Mouse (Mus musculus) adipocyte (in vitro differentiated cells): Measurements from ENCODE around the gene Tcf7l1.
A peak's percentile ranks its signal among the peaks of the same experiment; 100 is the strongest.

Experiments
- DNase-seq: peaks from one replicate; pipeline ENCODE4 v3.0.0-alpha.2; 2016; ENCODE audit warnings: low spot score

The Tcf7l1 gene

DNA sequence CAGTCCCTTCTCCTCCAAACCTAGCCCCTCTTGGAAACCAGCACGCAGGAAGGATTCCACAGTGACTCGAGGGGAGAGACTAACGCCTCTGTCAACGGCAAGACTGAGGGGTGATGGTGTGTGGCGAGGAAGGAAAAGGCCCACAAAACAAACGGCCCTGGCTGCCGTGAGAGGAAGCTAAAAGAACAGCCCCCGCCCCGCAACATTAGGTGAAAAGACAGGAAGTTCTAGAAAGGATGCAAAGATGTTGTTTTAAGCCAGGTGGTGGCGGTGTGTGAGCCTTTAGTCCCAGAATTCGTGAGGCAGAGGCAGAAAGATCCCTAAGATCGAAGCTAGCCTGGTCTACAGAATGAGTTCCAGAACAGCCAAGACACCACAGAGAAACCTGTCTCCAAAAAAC is 43.3 kb downstream of the Tcf7l1 start:
- no peak for DNase-seq

DNA sequence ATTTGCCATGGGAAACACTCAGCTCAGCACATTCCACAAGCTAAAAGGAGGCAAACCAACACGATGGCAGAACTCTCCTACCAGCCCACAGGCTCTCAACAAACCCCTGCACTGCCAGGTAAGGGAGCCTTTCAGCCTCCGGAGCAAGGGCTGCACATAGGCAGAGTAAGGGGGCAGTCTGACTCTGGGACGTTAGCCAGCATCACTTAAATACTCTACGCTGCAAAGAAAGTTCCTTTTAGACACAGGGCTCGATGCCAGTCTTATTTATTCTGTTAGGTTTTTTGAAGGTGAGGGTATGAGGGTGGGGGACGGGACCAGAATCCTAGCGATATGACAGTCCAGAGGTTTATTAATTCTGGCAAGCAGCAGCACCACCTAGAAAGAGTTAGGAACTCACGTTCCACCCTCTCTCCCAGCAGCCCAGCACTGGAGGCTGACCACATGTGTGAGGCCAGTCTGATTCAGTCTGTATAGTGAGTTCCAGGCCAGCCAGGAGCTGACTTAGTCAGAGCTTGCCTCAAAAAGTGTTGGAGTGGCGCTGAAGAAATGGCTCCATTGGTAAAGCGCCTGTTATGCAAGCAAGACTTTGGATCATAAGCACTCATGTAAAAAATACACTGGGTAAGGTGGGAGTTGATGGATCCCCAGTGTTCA is 44.8 kb downstream of the Tcf7l1 start:
- peak; percentile 49 for DNase-seq

DNA sequence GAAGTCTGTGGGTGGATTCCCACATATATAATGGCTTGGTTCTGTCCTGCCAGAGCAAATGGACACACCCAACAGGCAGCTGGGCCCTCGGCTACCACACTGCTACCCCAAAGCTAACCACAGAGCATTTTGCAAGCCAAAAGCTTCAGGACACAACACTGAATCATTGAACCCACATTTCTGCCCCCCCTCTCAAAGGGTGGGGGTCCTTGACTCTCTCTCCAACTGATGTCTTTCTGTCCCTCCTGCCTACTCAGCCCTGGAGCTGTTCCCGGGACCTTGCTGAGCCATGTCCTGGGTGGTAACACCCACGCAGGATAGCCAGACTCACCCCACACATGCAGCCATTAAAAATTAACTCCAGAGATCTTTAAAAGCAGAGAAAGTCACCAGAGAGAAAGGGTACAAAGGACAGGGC is 45.4 kb downstream of the Tcf7l1 start:
- peak; percentile 47 for DNase-seq

DNA sequence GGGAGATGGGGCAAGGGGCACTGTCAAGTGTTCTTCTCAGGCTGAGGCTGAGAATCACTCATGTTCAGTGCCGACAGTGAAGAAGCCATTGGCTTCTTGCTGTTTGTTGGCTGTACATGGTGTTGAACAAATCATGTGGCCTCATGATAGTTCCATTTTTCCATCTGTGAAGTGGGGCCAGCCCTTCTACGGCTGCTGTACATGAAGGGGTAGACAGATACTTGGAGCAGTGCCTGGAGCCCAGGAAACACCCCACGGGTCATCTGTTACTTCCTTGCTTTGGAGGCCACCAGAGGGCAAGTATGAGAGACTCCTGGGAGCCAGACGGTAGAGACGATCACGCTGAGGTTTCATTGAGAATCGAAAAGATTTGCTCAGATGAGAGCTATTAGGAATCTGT is 46.7 kb downstream of the Tcf7l1 start:
- DNase-seq, result peak; percentile 36

DNA sequence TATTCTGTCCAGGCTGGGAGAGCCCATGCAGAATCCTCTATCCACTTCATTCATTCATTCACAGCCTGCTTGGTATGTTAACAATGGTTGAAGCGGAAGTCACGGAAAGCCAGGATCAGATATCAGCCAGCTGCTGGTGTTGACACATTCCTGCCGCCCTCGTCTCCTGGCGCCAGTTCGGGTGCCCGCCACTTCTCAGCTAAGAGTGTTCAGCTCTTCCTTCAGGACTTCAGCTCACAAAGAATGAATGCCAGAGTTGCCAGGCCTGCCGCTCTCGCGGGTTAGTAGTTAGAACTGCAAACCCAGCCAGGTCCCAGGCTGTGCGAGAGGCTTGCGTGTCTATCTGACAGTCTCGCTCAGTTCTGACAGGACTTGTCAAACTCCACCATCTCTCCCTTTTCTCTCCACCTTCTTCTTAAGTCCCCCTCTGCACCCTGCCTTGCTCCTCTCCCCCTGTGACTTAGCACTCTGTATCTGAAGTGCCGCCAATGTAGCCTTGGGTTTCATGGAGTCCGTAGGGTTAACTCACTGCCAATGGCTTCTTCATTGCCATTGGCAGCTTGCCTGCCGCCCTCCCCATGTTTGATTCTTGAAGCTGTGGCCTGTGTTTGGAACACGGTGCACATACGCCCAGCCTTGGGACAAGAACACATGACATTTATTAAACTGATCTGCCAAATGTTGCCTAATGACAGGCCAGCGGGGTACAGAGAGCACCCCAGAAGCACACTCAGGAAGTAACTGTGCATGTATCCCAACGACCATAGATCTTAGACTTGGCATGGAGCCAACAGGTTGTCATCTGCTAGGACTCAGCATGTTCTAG is 48.2 kb downstream of the Tcf7l1 start:
- DNase-seq, result peak; percentile 67

DNA sequence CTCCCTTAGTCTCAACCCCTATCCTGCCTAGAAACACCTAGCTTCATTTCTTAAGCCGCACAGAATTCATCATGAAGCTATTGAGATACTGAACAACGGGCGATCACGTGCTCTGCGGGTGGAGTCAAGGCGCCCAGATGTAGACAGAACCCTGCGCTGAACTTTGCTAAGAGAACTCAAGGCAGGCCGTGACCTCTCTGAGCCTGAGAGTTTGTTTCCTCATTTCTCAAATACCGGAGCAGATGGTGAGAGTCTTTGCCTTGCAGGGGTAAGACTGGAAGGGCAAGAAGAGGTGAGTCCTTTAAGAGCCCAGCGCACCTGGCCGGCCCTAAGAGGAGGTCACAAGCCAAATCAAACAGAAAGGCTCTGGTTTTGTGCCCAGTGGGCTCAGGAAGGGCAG is 52.2 kb downstream of the Tcf7l1 start:
- DNase-seq, result no peak

DNA sequence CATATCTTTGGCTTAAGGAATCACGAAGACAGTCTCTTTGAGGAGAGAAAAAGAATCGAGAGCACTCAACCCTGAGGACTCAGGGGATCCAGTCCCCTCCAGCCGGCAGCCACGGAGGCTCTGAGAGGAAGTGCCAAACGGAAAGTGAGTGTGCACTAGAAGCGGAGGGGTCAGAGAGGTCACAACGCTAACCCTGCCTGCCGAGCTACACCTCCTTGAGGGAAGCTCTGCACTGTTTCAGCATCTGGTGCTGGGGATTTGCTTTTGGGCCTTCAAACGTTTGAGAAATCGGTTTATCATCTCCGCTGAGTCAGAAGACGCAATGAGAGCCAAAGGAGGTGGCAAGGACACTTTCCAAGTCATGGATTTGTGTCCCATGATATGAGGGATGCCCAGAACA is 53.8 kb downstream of the Tcf7l1 start:
- DNase-seq, result no peak

DNA sequence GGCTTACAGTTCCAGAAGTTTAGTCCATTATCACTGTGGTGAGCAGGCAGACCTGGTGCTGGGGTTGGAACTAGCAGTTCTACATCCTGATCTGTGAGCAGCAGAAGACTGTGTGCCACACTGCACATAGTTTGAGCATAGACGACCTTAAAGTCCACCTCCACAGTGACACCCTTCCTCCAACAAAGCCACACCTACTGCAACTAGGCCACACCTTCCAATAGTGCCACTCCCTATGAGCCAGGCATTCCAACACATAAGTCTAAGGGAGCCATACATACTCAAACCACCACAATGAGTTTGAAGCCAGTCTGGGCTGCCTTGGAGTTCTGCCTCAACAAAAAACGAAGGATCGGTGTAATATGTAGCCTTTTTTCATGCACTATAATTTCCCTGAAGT is 55.7 kb downstream of the Tcf7l1 start:
- DNase-seq, result no peak

DNA sequence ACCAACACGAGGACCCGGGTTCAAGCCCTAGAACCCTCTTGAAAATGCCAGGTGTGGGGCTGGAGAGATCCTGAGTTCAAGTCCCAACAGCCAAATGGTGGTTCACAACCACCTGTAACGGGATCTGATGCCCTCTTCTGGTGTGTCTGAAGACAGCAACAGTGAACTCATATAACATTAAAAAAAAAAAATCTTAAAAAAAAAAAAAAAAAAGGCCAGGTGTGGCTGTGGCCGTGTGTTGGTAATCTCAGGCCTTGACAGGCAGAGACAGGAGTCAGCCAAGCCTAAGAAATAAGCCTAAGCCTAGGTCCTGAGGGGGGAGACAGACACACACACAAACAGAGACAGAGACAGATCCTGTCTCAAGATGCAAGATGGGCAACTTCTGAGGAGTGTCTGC is 56.9 kb downstream of the Tcf7l1 start:
- no peak for DNase-seq

DNA sequence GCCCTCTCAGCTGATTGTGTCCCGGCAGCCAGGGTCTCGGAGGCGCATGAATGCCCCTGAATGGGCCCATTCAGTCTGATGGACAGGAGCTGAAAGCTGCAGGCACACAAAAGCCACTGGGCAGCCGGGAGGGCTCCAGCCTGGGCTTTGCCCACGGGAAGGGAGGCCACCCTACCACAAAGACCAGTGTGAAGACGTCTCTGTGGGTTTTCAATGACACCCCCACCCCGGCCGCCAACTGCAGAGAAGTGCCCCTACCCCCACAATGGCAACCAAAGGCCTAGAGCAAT is 58.5 kb downstream of the Tcf7l1 start:
- DNase-seq, result no peak

DNA sequence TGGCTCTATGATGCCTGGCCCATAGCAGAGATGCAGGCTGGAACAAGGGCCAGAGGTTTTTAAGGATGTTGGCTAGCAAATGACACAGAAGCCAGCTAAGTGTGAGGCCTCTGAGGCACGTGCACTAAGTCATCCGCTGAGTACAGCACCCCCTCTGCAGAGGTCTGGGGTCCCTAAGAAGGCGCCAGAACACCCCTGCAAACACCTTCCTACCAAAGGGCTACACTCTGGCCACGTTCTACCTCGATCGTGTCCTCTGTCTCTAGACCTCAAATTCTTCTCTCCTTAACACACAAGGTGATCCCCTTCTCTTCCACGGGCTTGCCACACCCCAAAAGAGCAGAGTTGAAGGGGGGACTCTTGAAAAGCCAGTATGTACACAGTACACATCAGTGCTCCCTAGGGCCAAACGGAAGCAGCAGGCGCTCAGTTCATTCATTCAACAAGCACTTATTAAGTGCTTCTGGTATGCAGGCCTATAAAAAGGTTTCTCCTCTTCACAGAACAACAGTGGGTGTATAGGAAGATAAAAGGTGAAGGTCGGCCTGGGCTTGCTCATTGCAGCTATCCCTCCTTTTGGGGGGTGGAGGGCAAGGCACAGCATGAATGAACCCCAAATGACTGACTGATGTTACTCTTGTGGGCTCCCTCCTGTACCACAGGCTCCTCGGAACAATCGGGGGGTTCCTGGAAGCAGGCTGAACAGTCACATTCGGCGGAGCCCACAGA is 59.1 kb downstream of the Tcf7l1 start:
- DNase-seq, result no peak

DNA sequence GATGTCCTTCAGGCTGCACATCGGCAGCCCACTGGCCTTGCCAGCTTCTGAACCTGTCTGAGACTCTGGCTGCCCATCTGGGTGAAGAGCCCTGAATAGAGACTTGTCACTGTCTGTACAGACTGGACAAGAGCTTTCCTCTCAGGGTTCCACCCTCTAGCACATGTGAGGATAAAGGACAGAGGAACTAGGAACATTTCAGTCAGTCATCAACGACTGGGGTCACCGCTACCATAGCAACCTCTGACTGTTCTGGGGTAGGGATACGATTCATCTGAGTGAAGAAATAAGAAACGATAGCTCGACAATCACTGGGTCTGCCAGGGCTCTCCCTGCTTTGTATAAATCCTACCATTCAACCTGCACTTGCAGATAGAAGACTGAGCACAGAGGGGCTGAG is 61.2 kb downstream of the Tcf7l1 start:
- DNase-seq, result no peak

DNA sequence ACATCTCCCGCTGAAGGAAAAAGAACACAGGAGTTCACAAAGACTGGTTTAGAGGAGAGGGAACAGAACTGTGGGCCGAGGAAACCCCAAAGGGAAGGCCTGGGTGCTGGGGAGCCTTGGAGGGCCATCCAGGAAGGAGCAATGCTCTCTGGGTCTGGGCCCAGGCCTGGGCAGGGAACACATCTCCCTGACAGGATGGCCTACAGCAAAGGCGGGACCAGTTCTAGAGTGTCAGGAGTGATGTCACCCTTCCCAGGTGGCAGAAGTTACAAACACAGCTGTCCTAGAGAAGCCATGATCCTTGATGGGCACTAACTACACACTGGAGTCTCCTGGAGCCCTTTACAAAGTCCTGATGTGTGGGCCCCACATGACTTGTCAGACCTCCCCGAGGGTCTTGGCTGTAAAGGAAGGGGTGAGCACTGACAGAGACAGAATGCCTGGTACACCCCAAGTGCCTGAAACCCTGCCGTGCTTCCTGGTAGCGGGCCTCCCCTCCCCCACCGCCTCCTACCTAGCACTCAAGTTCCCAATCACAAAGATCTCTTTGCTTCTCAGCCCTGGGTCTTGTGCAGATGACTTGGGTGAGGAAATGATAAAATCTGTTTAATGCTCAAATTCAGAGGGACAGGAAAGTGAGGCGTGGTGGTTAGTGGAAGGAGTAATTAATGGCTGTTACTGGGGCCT is 64.4 kb downstream of the Tcf7l1 start:
- DNase-seq, result no peak

DNA sequence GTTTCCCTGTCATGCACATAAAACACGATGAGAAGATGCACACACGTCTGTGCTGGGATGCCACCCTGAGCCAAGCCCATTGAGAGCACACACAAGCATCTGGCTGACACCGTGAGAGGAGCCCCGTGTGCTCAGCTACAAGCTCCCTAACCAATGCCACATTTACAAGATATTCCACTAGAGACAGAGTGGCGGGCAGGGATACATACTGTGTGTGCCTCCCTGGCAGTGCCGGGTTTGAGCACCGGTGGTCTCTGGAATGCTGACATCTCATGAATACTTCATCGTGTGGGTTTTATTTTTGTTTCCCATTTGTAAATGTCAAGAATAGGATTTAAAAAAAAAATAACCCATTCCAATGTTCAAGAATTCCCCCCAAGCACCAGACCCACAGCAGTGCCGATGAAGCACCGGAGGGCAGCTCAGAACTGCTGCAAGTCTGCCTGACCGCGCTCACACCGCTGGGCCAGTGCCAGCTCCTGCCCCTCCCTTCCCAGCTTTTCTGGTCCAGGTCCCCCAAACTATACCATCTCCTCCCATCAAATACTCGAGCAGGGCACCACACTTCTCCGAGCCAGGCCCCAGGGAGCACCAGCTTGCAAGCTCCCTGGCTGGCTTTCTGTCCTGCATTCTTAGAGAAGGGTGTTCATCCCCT is 65.2 kb downstream of the Tcf7l1 start:
- DNase-seq, result no peak

DNA sequence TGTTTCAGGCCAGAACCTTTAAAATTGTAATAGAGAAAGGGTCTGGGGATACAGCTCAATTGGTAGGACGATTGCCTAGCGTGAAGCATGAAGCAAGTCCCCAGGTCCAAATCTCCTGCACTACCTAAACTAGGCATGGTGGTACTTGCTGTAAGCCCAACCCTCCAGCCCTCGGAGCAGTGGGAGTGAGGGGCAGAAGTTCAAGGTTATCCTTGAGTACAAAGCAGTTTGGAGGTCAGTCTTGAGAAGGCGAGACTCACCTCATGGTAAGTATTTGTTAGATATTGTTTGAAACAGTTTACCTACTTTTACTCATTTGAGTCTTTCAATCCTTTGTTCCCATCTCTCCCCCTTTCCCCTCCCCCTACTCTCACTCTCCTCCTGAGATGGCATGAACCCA is 65.9 kb downstream of the Tcf7l1 start:
- DNase-seq, result no peak

DNA sequence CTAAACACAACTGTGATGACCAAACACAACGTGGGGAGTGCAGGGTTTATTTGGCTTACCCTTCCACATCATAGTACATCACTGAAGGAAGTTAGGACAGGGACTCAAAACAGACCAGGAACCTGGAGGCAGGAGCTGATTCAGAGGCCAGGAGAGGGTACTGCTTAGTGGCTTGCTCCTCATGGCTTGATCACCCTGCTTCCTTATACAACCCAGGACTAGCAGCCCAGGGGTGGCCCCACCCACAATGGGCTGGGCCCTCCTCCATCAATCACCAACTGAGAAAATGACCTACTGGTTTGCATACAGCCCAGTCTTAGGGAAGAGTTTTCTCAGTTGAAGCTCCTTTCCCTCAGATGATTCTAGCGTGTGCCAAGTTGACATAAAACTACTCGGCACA is 68.2 kb downstream of the Tcf7l1 start:
- peak; percentile 40 for DNase-seq

DNA sequence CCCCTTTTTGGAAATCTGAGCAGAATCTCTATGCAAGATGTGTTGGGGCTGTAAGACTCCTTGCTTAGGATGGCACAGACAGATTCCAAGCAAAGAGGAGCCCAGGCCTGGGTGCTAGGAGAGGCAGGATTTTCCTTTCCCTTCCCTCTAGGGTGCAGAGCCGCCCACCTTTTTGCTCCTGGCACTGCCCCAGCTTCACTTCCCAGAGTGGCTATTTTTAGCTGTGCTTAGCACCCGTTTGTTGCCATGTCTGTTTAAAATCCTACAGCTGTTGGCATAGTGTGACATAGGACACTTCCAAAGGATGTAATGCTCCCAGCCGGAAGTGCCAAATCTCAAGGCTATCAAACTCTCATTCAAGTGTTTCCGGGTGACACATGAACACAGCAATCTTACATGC is 74.3 kb downstream of the Tcf7l1 start:
- DNase-seq, result peak; percentile 63

DNA sequence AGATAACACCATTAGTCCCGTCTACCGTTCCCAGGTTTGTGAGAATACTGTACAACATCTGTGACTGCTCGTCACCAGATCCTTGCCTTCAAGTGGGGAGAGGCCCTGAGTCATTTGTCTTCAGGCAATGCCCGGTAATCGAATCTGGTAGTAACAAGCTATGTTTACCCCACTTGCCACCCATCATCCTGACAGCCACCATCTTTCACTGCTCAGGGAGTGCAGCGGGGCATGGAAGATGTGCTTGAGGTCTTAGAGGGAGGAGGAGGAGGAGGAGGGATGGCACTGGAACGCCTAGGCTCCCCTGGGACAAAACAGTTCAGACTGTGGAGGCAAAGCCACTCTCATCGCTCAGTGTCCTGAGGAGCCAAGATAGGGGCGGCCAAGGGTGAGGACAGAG is 74.8 kb downstream of the Tcf7l1 start:
- peak; percentile 47 for DNase-seq

DNA sequence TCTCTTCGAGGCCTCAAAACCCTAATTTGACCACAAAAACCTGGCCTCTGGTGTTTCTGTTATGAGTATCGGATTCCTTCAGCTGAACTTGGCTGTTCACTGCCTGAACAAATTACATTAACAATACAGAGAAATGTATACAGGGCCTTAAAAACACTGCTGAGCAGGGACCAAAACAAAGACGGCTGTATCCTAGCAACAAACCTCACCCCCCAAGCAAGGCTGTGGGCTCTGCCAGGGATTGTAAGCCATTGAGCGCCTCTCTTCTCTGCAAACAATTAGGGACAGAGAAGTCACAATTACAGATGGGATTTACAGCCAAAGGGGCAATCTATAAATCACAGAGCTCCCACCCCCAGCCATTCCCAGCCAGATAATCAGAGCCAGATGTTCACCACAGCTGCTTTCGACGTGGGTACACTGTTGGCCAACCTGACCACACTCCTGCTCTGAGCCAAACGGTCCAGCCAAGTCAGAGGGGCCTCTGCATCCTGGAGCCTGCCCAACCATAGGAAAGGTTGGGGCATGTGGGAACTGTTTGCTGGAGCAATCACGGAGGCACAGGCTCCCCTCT is 77.5 kb downstream of the Tcf7l1 start:
- DNase-seq, result peak; percentile 95

DNA sequence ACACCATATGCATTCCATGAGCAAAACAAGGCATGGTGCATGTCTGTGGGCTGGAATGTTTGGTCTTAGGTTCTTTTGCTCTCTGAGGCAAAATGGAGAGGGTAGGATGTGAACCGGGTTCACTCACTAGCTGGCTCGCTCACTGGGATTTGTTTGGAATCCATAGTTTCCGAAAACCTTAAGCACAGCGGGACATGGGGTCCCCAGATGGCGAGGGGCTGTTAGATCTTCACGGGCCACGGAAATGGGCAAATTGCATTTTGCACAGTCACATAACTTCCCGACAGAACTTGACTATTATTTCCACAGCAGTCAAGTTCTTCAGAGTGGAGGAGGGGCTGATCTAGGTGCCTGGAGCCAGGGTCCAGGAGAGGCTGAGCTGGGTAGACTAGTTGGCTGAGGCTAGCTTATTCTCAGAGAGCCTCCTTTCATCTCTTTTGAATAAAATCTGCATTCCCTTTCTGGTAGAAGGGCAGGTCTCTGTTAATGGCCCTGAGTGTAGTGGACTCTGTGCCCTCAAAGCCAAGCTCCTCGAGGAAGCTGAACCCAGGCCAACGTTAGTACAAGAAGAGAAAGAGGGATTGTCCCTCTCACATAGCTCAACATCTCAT is 78.1 kb downstream of the Tcf7l1 start:
- no peak for DNase-seq

DNA sequence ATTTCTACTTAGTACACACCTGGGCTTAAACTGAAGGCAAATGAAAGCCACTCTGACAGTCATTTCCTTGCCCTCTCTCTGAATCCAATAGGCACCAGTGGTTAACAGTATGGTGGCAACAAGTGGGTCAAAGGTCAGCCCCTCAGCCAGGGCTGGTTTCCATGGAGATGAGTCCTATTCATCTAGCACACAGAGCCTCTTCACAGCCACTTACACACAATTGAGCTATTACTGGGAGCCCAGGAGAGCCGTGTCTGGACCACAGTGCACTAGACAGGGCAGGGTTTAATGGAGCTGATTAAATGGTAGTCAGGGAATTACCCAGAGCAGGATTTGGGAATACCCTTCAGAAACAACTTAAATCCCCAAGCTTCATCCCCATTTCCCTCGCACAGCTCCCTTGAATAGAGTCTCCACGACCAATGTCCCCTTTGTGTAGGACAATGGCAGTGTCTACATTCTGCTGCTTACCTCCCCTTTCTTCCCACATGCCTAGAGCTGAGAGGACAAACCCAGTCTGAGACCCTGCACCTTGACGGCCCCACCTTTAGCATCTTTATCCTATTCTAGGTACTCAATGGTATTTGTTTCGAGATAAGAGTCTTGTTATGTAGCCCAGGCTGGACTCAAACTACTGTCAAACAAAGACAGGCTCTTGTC is 89.5 kb downstream of the Tcf7l1 start:
- no peak for DNase-seq
